Mouse (Mus musculus) gastrocnemius, adult 2 months (tissue): ENCODE measurements around the gene Cpox. TPM values are rescaled to one million over a fixed set of nuclear protein-coding genes. Genes with fewer than 3 reads are reported as not detected.

Experiments used
- DNase-seq: peaks from one replicate; pipeline ENCODE4 v3.0.0; 2022
- H3K27ac ChIP-seq: fragments of 200-600 bp; 2 replicates; pipeline ENCODE4 v1.8.1; 2022; ENCODE audit warnings: mild to moderate bottlenecking
- H3K4me3 ChIP-seq: fragments of 200-600 bp; 2 replicates; pipeline ENCODE4 v1.8.1; 2022; ENCODE audit warnings: mild to moderate bottlenecking, moderate library complexity
- CTCF ChIP-seq: fragments of 200-600 bp; IDR thresholded peaks from 2 replicates; pipeline ENCODE4 v1.8.1; 2022; ENCODE audit warnings: antibody characterized with exemption, mild to moderate bottlenecking, moderate library complexity
- intact Hi-C: fragments of 180-260 bp; cut with DNase I; formaldehyde crosslinking; loops from one replicate; pipeline ENCODE4 v1.15.1; 2025
- total RNA-seq, 2 experiments: library from RNA; stranded (reverse); gene quantifications; 2 replicates each; pipeline ENCODE4 v1.2.3; 2021

The Cpox gene
- total RNA-seq, 2 experiments from 2014 or later, result 20.2 to 25.4 TPM

DNA sequence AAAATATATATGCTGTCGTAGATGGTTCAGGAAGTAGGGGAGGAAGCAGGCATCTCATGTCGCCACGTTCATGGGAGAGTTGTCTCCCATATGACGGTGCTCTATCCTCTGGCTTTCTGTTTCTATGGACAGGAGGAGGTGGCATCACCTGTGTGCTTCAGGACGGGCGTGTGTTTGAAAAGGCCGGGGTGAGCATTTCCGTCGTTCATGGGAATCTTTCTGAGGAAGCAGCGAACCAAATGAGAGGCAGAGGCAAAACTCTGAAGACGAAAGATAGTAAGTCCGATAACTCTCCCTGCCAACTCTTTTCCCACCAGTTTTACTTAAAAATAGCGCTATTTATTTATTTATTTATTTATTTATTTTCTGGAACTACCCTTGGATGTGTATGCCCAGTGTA lies 2.3 kb downstream of the Cpox start:
- intact Hi-C loops, result no loop called here
- Histone ChIP-seq H3K27ac (no peak overlapping the region), H3K4me3 (no peak overlapping the region)
- TF ChIP-seq CTCF, result no peak
- DNase-seq, result no peak

DNA sequence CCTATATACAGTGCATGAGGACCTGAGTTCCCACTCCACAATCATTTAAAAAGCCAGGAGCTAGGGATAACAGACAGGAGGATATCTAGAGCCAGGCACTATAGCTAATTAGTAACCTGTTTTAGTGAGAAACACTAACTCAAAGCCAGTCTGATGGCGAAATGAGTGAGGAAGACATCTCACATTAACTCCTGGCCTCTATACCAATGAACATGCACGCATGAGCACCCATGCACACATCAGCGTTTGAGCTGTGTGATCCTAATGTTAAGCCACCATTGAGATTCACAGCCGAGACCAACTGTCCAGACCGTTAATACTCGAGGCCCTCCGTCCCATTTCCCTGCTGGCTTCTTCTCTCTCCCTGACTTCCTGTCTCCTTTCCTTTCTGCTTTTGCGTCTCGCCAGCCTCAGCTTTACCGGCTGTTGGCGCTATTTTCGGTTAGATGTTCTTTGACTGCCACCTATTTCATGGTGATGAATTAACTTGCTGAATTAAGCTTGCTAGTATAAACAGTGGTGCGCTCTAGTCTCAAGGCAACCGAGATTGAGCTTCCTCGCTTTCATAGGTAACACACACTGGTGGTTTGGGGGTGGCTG lies 3.8 kb downstream of the Cpox start:
- no peak for DNase-seq
- intact Hi-C loops, result no loop called here
- no peak for TF ChIP-seq CTCF
- H3K27ac ChIP-seq, result no peak overlapping the region
- no peak overlapping the region for H3K4me3 ChIP-seq

DNA sequence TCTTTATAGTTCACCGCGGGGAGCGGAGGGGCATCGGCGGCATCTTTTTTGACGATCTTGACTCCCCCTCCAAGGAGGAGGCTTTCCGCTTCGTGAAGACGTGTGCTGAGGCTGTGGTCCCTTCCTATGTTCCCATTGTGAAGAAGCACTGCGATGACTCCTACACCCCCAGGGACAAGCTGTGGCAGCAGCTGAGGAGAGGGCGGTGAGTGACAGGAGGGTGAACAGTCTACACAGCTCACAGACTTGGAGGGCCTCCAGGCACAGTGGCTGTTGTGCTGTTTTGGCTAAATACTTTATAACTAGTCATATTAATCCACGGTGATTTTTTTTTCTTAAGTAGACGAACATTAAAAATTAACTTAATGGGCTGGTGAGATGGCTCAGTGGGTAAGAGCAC lies 5.2 kb downstream of the Cpox start:
- no peak overlapping the region for H3K4me3 ChIP-seq
- no peak for DNase-seq
- no peak overlapping the region for H3K27ac ChIP-seq
- TF ChIP-seq CTCF, result no peak
- intact Hi-C loops, result no loop called here

DNA sequence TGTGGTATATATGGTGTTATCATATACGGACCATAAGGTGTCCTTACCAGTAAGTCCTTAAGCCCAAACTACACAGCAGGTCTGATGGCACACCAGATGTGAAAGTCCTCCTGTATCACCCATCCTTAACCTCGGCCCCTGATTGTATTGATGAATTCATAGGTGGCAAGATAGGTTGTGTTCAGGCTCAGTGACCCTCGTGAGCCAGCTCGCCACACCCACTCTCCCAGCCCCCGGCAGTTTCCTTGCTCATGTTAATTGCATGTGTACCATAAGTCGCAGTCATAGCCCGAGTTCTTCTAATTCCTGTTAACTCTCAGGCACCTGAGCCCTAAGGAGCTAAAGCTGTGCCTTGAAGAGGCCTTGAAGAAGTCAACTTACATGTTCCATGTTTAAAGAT lies 6.1 kb downstream of the Cpox start:
- no peak for DNase-seq
- intact Hi-C loops, result no loop called here
- no peak for TF ChIP-seq CTCF
- H3K4me3 ChIP-seq, result no peak overlapping the region
- H3K27ac ChIP-seq, result no peak overlapping the region

DNA sequence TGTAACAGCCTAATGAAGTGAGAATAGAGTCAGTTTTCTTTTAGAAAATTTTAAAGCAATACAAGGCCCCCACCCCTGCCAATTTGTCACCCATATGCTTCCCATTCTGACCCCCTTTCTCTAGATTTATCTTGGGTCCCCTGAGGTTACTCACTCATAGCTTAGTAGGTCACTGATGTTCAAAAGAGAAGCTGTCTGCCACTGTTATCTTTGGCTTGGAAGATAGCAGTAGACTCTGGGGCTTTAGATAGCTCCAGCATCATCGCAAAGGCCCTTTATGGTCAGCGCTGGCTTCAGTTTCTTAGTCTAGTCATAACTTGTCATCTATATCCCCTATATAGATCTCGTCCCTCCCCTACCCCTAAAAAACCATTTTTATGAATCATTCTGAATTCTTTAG lies 6.5 kb downstream of the Cpox start:
- H3K27ac ChIP-seq, result no peak overlapping the region
- DNase-seq, result no peak
- intact Hi-C loops, result no loop called here
- no peak overlapping the region for H3K4me3 ChIP-seq
- TF ChIP-seq CTCF, result no peak

DNA sequence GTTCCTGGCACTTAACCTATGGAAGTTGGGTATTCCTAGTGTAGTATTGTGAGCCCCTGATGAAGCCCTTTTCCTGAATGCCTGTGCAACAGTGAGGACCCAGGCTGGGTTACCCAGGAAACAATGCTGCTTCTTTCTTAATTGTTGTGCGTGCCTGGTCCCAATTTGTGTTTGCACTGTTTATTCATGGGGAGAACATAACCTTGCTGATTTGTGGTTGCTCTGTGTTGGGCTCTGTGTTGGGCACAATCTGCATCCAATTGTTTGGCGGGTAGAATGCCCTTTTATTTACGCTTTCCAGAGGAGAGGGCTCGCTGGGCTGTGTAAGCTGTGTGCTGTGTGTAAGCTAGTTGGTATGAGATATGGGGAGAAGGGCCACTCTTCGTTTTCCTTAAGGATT lies 7.4 kb downstream of the Cpox start:
- no peak for DNase-seq
- TF ChIP-seq CTCF, result no peak
- intact Hi-C loops, result no loop called here
- Histone ChIP-seq H3K27ac (no peak overlapping the region), H3K4me3 (no peak overlapping the region)

DNA sequence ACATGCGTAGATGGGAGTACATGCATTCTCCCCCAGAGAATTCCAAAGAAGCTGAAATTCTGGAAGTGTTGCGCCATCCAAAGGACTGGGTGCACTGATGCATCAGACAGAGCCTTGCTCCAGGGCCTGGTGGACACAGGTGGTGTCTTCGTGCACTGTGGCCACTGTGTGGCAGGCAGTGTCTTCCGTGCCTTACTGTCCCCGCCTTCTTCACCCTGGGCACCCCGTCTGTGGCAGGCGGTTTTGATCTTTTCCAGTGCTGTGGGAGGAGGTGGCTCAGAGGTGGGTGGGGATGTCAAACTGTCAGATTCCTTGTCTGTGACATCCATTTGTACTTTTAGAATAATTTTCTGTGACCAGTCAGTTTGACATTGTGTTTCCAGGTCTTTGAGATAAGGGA lies 8.6 kb downstream of the Cpox start:
- Histone ChIP-seq H3K27ac (no peak overlapping the region), H3K4me3 (no peak overlapping the region)
- intact Hi-C loops, result no loop called here
- DNase-seq, result no peak
- peak; percentile 19 for TF ChIP-seq CTCF

DNA sequence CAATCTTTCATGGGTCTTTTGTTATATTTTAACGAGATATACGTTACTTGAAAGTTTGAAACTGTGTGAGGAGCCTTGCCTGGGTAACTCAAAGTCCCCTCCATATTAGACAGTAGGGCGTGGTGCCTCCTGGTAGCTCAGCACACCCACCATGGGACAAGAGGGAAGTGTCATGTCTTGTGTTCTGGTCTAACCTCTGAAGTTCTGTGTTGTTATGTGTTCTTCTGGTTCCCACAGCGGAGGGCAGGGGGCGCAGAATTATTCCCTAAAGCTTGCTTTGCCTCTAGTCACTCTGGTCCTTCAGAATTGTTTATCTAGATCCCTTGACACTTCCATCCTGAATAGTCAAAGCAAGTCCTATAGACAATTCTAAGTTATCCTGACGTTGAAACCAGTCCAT lies 12.0 kb downstream of the Cpox start:
- Histone ChIP-seq H3K4me3 (no peak overlapping the region), H3K27ac (no peak overlapping the region)
- intact Hi-C loops, result no loop called here
- TF ChIP-seq CTCF, result no peak
- no peak for DNase-seq

DNA sequence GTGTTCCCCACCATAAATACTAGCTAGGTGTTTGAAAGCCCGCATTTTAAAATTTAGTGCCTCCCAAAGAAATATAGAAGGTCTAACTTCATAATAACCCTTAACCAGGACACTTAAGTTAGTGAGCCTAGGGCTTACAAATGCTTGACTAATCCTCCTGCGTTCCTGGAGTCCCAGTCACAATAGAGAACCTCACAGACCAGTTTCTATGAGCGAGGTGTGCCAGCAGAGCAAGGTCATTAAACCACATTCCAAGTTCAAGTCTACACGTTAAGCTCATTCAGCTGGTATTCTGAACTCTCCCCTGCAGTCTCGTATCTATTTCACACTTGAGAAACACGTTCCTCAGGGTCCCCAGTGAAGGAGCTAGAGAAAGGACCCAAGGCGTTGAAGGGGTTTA lies 12.8 kb downstream of the Cpox start:
- no peak for TF ChIP-seq CTCF
- no peak for DNase-seq
- no peak overlapping the region for H3K4me3 ChIP-seq
- intact Hi-C loops, result no loop called here
- no peak overlapping the region for H3K27ac ChIP-seq

DNA sequence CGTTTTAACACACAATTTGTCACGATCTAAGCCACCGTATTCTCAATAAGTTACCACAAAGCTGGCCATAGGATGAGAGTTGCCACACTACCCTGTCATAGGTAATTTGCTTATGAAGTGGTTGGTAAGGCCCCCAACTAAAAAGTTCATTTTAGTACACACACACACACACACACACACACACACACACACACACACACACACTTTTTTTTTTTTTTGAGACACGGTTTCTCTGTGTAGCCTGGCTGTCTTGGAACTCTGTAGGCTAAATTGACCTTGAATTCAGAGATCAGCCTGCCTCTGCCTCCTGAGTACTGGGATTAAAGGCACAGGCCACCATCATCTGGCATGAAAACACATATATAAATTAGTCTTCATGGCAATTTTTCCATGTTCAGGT lies 13.8 kb downstream of the Cpox start:
- DNase-seq, result no peak
- intact Hi-C loops, result no loop called here
- Histone ChIP-seq H3K4me3 (no peak overlapping the region), H3K27ac (no peak overlapping the region)
- no peak for TF ChIP-seq CTCF

DNA sequence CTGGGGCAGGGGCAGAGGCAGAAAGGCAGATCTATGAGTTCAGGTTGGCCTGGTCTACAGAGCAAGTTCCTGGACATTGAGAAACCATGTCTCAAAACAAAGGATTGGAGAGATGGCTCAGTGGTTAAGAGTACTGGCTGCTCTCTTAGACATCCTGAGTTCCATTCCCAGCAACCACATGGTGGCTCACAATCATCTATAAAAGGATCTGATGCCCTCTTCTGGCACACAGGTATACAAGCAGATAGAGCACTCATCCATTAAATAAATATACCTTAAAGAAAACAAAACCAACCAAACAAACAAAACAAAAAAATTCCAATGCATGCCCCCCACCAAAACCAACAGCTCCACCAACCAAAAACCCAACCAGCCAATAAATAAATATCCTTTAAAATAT lies 14.4 kb downstream of the Cpox start:
- H3K27ac ChIP-seq, result no peak overlapping the region
- no peak overlapping the region for H3K4me3 ChIP-seq
- no peak for DNase-seq
- peak; percentile 25; the same call in 1 of the 2 replicates for TF ChIP-seq CTCF
- intact Hi-C loops, result no loop called here

DNA sequence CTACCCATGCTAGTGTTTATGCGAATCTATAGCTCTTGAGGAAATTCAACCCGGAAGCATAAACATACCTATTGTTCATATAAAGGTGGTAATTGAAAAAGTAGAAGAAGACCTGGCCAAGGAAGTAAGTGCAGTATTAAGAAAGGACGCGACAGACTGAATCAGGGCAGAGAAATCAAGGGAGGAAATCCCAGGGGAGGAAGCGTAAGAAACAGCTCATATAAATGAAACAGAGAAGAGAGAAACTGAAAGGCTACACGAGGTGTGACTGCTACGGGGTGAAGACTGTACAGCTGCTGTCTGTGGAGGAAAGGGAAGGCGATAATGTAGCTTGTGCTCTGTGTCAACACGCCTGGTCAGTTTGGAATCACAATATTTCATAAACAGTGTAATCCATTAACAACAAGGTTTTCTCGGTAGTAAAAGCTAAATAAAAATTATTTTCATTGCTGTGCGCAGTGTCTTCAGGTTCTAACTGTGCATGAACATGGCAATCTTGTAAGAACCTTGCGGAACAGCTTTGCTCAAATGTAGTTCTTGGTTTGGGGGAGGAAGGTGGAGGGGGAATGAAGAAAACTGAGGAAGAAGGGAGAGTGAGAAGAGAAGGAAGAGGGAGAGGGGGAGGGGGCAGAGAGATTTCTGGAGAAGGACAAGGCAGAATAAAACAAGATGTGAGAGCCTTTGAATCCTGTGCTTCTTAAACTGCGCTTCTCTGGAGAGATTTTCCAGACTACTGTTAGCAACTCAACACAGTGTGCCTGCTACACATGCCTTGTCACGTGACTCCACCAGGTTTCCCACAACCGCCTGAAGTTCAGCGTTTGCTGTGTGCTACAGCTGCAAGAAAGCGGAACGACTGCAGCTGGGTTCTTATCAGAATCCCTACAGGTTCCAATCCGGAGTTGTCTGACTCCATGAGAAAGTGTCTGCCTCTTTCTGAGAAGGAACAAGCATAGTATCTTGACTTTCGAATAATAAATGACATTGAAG lies 15.8 kb downstream of the Cpox start:
- H3K4me3 ChIP-seq, result peak overlapping the region; percentile 8; the same call in 1 of the 2 replicates
- DNase-seq, result peak; percentile 18
- TF ChIP-seq CTCF, result no peak
- intact Hi-C loops, result no loop called here
- H3K27ac ChIP-seq, result no peak overlapping the region

DNA sequence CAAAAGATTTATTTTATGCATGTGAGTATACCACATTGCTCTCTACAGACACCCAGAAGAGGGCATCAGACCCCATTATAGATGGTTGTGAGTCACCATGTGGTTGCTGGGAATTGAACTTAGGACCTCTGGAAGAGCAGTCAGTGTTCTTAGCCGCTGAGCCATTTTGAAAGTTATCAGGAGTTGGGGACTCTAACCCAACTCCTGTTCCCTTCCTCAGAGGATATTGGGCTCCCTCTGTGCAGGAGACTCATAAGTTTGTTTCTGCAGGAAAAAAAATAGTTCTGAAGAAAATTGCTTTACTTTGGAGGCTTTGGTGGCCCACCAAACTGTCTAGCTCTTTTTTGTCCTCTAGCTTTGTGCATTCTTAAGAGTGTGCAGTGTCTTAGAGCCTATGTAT lies 18.4 kb downstream of the Cpox start:
- intact Hi-C loops, result no loop called here
- Histone ChIP-seq H3K27ac (no peak overlapping the region), H3K4me3 (no peak overlapping the region)
- TF ChIP-seq CTCF, result no peak
- no peak for DNase-seq
